Mouse (Mus musculus): ENCODE measurements around the gene Dpy19l2.

DNA sequence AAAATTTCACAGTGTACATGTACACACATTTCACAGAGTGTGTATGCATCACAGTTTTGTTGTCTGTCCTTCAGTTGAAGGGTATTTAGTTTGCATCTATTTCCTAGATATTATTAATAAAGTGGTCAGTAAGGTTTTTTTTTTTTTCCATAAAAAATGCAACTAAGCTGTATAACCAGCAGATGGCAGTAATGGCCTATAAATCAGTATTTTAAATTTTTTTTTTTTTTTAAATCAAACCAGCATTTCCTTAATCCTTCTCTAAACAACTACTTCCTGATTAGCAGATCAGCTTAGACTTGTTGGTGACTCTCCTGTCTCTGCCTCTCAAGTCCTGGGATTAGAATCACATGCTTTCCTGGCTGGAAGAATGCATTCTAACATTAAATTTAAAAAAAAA, 5.2 kb upstream of the Dpy19l2 start:
- TF ChIP-seq POLR2A (IDR thresholded peaks at IDR 0.05; ENCODE audit: insufficient read depth, low read depth, low read length) (no peak), CTCF (IDR thresholded peaks at IDR 0.05; ENCODE audit: insufficient read depth, low read depth, low read length) (no peak)

Data from olfactory bulb, adult 2 months (tissue).